7 mouse cellular contexts compared by ENCODE assay signal in the genomic region with DNA sequence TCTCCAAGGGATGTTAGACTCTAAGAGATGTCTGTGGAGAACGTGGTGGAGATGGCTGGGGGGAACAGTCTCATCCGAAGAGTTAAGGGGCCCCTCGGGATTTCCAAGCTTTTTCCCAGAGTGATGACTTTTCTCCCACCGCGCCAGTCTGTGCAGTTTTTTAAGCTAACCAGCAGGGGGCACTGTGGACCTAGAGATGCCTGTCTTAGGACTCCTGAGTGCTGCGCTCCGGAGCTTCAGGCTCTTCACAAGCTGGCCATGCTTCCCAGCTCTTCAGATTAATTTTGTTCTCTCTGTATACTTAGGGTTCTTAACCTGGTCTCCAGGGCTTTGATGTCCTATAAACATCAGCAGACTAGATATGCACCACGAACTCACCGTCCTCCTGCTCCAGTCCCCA. TPM values are rescaled to one million over a fixed set of nuclear protein-coding genes. Genes with fewer than 3 reads are reported as not detected.
DNase-seq lines count a peak whose midpoint lies in the region; ATAC-seq and TF ChIP-seq lines count a peak whose summit lies in the region.

No protein-coding gene starts in this region.

- peak; percentile 56; the same call in 1 of the 2 replicates for ATAC-seq in intestine, embryonic 16.5 days
- ATAC-seq in midbrain, embryonic 13.5 days = peak; percentile 82

- no peak overlapping the region for H3K4me2 ChIP-seq in intestine, embryonic 16.5 days (ENCODE audit: low read depth, low read length)
- no peak overlapping the region for H3K4me2 ChIP-seq in midbrain, embryonic 13.5 days (replicated peaks)

- no peak for TF ChIP-seq POLR2A in small intestine, adult 2 months (IDR thresholded peaks at IDR 0.05; ENCODE audit: low read depth, low read length)

- WGBS in intestine, embryonic 16.5 days = 10% methylated on average over 9 of the region's 9 CpGs
- 14% methylated on average over 9 of the region's 9 CpGs for WGBS in midbrain, embryonic 13.5 days
- 14% methylated on average over 9 of the region's 9 CpGs for WGBS in small intestine, adult 2 months

- H3K36me3 ChIP-seq in intestine, embryonic 16.5 days (ENCODE audit: control insufficient read depth, insufficient read depth, low read length) = no peaks in the 10 kb centered on the region
- no peaks in the 10 kb centered on the region for H3K36me3 ChIP-seq in midbrain, embryonic 13.5 days
- H3K36me3 ChIP-seq in small intestine, adult 2 months (ENCODE audit: control insufficient read depth, insufficient read depth, low read length) = no peaks in the 10 kb centered on the region

- H3K4me1 ChIP-seq in intestine, embryonic 16.5 days (ENCODE audit: control insufficient read depth, insufficient read depth, low read length) = peaks cover 8% of the 10 kb centered on the region
- peaks cover 15% of the 10 kb centered on the region for H3K4me1 ChIP-seq in midbrain, embryonic 13.5 days (replicated peaks)
- H3K4me1 ChIP-seq in small intestine, adult 2 months (ENCODE audit: control insufficient read depth, insufficient read depth, insufficient read length, low read length) = peaks cover 21% of the 10 kb centered on the region

- no peak overlapping the region for H3K4me3 ChIP-seq in intestine, embryonic 16.5 days (ENCODE audit: low read length)
- H3K4me3 ChIP-seq in midbrain, embryonic 13.5 days (replicated peaks) = no peak overlapping the region
- no peak overlapping the region for H3K4me3 ChIP-seq in small intestine, adult 2 months (ENCODE audit: low read depth, low read length)

- no peaks in the 10 kb centered on the region for H3K27me3 ChIP-seq in intestine, embryonic 16.5 days (replicated peaks; ENCODE audit: control insufficient read depth, insufficient read depth, low read length)
- peaks cover 12% of the 10 kb centered on the region for H3K27me3 ChIP-seq in midbrain, embryonic 13.5 days
- H3K27me3 ChIP-seq in small intestine, adult 2 months (ENCODE audit: control insufficient read depth, insufficient read depth, low read length) = no peaks in the 10 kb centered on the region

- TF ChIP-seq CTCF in small intestine, adult 2 months (IDR thresholded peaks at IDR 0.05; ENCODE audit: extremely low read depth, insufficient read length, insufficient replicate concordance, low read depth, low read length) = peak; percentile 86; the same call in 1 of the 2 replicates

- H3K9me3 ChIP-seq in intestine, embryonic 16.5 days (ENCODE audit: control insufficient read depth, low read length) = no peaks in the 10 kb centered on the region
- no peaks in the 10 kb centered on the region for H3K9me3 ChIP-seq in midbrain, embryonic 13.5 days

- intact Hi-C loops in gastrocnemius, postnatal 36 days (cut with DNase I) = loop anchor here (2.0 kb wide), 1 partner anchor 186 kb away; no protein-coding TSS in a partner anchor
- intact Hi-C loops in left cerebral cortex, postnatal 25 days (cut with DNase I) = loop anchor here (2.0 kb wide), 1 partner anchor 182 kb away; no protein-coding TSS in a partner anchor

- DNase-seq in adrenal gland, postnatal 10 days = peak; percentile 89
- peak; percentile 96 for DNase-seq in embryo, embryonic 10.5 days (ENCODE audit: low spot score)
- DNase-seq in gastrocnemius, postnatal 36 days = peak; percentile 50 to 72
- DNase-seq in left cerebral cortex, postnatal 25 days (ENCODE audit: low spot score in 2 of 2) = peak; percentile 68 to 70

- no peak overlapping the region for H3K27ac ChIP-seq in intestine, embryonic 16.5 days (ENCODE audit: low read length)
- no peak overlapping the region for H3K27ac ChIP-seq in midbrain, embryonic 13.5 days
- no peak overlapping the region for H3K27ac ChIP-seq in small intestine, adult 2 months (ENCODE audit: insufficient read depth, low read depth, low read length)

- no peak overlapping the region for H3K9ac ChIP-seq in intestine, embryonic 16.5 days (ENCODE audit: low read depth, low read length)
- no peak overlapping the region for H3K9ac ChIP-seq in midbrain, embryonic 13.5 days (replicated peaks)

RNA-seq across cellular contexts. Expression of gene Plekhg6, which starts 38.2 kb away (rescaled TPM):
- under 1 TPM; 0.69 to 0.82 TPM for total RNA-seq in adrenal gland, postnatal 10 days (2021)
- not detected for total RNA-seq in gastrocnemius, postnatal 36 days (2021)
- polyA plus RNA-seq in intestine, embryonic 16.5 days (2015; fragmentation: Nextera tagmentation; extraction: Ambion mirVana) = 13.2 and 19.1 TPM in 2 replicates
- total RNA-seq in left cerebral cortex, postnatal 25 days (2021) = under 1 TPM; 0.25 to 0.39 TPM
- 0.08 and 0.23 TPM in 2 replicates for polyA plus RNA-seq in midbrain, embryonic 13.5 days (2015; fragmentation: Nextera tagmentation; extraction: Ambion mirVana)
- polyA plus RNA-seq in small intestine, adult 2 months (2012; rRNA removed) = 26.0 and 66.6 TPM in 2 replicates
